13 mouse cellular contexts compared by ENCODE assay signal in genomic region chr4:156070716-156071115, GRCm38 (mm10). TPM values are rescaled to one million over a fixed set of nuclear protein-coding genes. Genes with fewer than 3 reads are reported as not detected.
A peak's percentile ranks its signal among the peaks of the same experiment; 100 is the strongest.
DNase-seq lines count a peak whose midpoint lies in the region; ATAC-seq and TF ChIP-seq lines count a peak whose summit lies in the region.
"Had no signal": no experiment of that assay in that cellular context is flagged by ENCODE, and none has a peak within 500 bp of the region (broad histone marks: within the 10 kb centered on the region; RNA-seq: fewer than 3 reads in every experiment).

No protein-coding gene starts in this region.

- no peaks in the 10 kb centered on the region for H3K27me3 ChIP-seq in liver, postnatal 0 days (ENCODE audit: insufficient read depth, low read length)
- no peaks in the 10 kb centered on the region; the same call in 1 of the 2 replicates for H3K27me3 ChIP-seq in liver, embryonic 12.5 days (replicated peaks)
- H3K27me3 ChIP-seq in forebrain, embryonic 11.5 days (ENCODE audit: control insufficient read depth, insufficient read depth, low read length), result no peaks in the 10 kb centered on the region
- 0 out of 2 replicates have a peak, but pooled peaks cover 3% of the 10 kb centered on the region for H3K27me3 ChIP-seq in neural tube, embryonic 15.5 days (replicated peaks)
- H3K27me3 ChIP-seq: heart, embryonic 13.5 days had no signal

- no peaks in the 10 kb centered on the region for H3K36me3 ChIP-seq in liver, postnatal 0 days (replicated peaks; ENCODE audit: insufficient read depth, low read length)
- no peaks in the 10 kb centered on the region for H3K36me3 ChIP-seq in liver, embryonic 12.5 days
- no peaks in the 10 kb centered on the region for H3K36me3 ChIP-seq in forebrain, embryonic 11.5 days (ENCODE audit: control insufficient read depth, insufficient read depth, low read length)
- H3K36me3 ChIP-seq in neural tube, embryonic 15.5 days, result no peaks in the 10 kb centered on the region
- H3K36me3 ChIP-seq: heart, embryonic 13.5 days had no signal

- TF ChIP-seq EP300 in liver, postnatal 0 days (IDR thresholded peaks at IDR 0.05; ENCODE audit: low read depth), result no peak

- no peak for DNase-seq in liver, postnatal 0 days
- peak; percentile 61 for DNase-seq in thymus, postnatal 4 days
- no peak for DNase-seq in thymus, postnatal 36 days
- DNase-seq in forebrain, embryonic 11.5 days (ENCODE audit: low spot score), result no peak
- DNase-seq in gastrocnemius, adult 2 months, result no peak
- no peak for DNase-seq in heart, adult 18-20 months
- DNase-seq: cerebellum, adult 9-11 months; kidney, postnatal 14 days; lung, postnatal 10 days had no signal

- WGBS in liver, postnatal 0 days (ENCODE audit: insufficient replicate concordance), result 77% methylated on average over 2 of the region's 2 CpGs
- WGBS in liver, embryonic 12.5 days (ENCODE audit: insufficient replicate concordance), result 67% methylated on average over 2 of the region's 2 CpGs
- WGBS in forebrain, embryonic 11.5 days, result 26% methylated on average over 2 of the region's 2 CpGs
- WGBS in neural tube, embryonic 15.5 days, result 31% methylated on average over 2 of the region's 2 CpGs

- no peak overlapping the region for H3K4me2 ChIP-seq in liver, postnatal 0 days (ENCODE audit: low read depth, low read length)
- no peak overlapping the region for H3K4me2 ChIP-seq in liver, embryonic 12.5 days
- H3K4me2 ChIP-seq in forebrain, embryonic 11.5 days (ENCODE audit: low read depth, low read length, severe bottlenecking), result no peak overlapping the region
- H3K4me2 ChIP-seq in neural tube, embryonic 15.5 days, result no peak overlapping the region
- H3K4me2 ChIP-seq: heart, embryonic 13.5 days had no signal

- H3K9ac ChIP-seq in liver, postnatal 0 days (replicated peaks), result no peak overlapping the region
- no peak overlapping the region for H3K9ac ChIP-seq in liver, embryonic 12.5 days
- H3K9ac ChIP-seq in forebrain, embryonic 11.5 days (ENCODE audit: low read length), result no peak overlapping the region
- H3K9ac ChIP-seq in neural tube, embryonic 15.5 days (replicated peaks), result no peak overlapping the region
- H3K9ac ChIP-seq: heart, embryonic 13.5 days had no signal

- peak overlapping the region; percentile 76 for H3K27ac ChIP-seq in liver, postnatal 0 days (ENCODE audit: low read depth)
- H3K27ac ChIP-seq in liver, embryonic 12.5 days, result no peak overlapping the region
- peak overlapping the region; percentile 58 for H3K27ac ChIP-seq in forebrain, embryonic 11.5 days (ENCODE audit: low read depth, low read length)
- H3K27ac ChIP-seq in neural tube, embryonic 15.5 days (replicated peaks), result no peak overlapping the region
- H3K27ac ChIP-seq in gastrocnemius, adult 2 months, result no peak overlapping the region
- H3K27ac ChIP-seq: heart, embryonic 13.5 days had no signal

- intact Hi-C loops in gastrocnemius, adult 2 months (cut with DNase I), result no loop called here

- H3K4me1 ChIP-seq in liver, postnatal 0 days (ENCODE audit: insufficient read depth), result 0 out of 2 replicates have a peak, but pooled peaks cover 3% of the 10 kb centered on the region
- 0 out of 2 replicates have a peak, but pooled peaks cover 4% of the 10 kb centered on the region for H3K4me1 ChIP-seq in liver, embryonic 12.5 days
- H3K4me1 ChIP-seq in forebrain, embryonic 11.5 days (replicated peaks; ENCODE audit: control insufficient read depth, insufficient read depth, low read length), result peaks cover 5% of the 10 kb centered on the region; the same call in 1 of the 2 replicates
- peaks cover 8% of the 10 kb centered on the region for H3K4me1 ChIP-seq in neural tube, embryonic 15.5 days

- no peak for TF ChIP-seq CTCF in liver, postnatal 0 days (IDR thresholded peaks at IDR 0.05; ENCODE audit: low read depth)
- no peak for TF ChIP-seq CTCF in gastrocnemius, adult 2 months (IDR thresholded peaks at IDR 0.05)

- peak; percentile 28; the same call in 1 of the 2 replicates for ATAC-seq in liver, postnatal 0 days
- no peak for ATAC-seq in liver, embryonic 12.5 days
- peak; percentile 71 for ATAC-seq in forebrain, embryonic 11.5 days (replicated peaks; ENCODE audit: low FRiP score)
- peak; percentile 35; the same call in 1 of the 2 replicates for ATAC-seq in neural tube, embryonic 15.5 days (ENCODE audit: low FRiP score)

- no peaks in the 10 kb centered on the region for H3K9me3 ChIP-seq in liver, postnatal 0 days (ENCODE audit: low read length)
- no peaks in the 10 kb centered on the region for H3K9me3 ChIP-seq in liver, embryonic 12.5 days (replicated peaks)
- no peaks in the 10 kb centered on the region for H3K9me3 ChIP-seq in forebrain, embryonic 11.5 days (ENCODE audit: control insufficient read depth, low read length)
- H3K9me3 ChIP-seq in neural tube, embryonic 15.5 days (replicated peaks), result no peaks in the 10 kb centered on the region
- H3K9me3 ChIP-seq: heart, embryonic 13.5 days had no signal

- H3K4me3 ChIP-seq in liver, postnatal 0 days (ENCODE audit: low read depth, low read length), result no peak overlapping the region
- H3K4me3 ChIP-seq in liver, embryonic 12.5 days, result no peak overlapping the region
- H3K4me3 ChIP-seq in forebrain, embryonic 11.5 days (ENCODE audit: low read depth, low read length), result no peak overlapping the region
- no peak overlapping the region for H3K4me3 ChIP-seq in neural tube, embryonic 15.5 days (replicated peaks)
- no peak overlapping the region for H3K4me3 ChIP-seq in gastrocnemius, adult 2 months
- H3K4me3 ChIP-seq: heart, embryonic 13.5 days had no signal

RNA-seq across cellular contexts. Expression of gene Ttll10, which starts 11.5 kb away (rescaled TPM):
- 0.15 and 0.31 TPM in 2 replicates for polyA plus RNA-seq in liver, postnatal 0 days (2015; fragmentation: Nextera tagmentation; extraction: Ambion mirVana)
- polyA plus RNA-seq in liver, embryonic 12.5 days (2016; fragmentation: Nextera tagmentation; extraction: Ambion mirVana), result 0.07 and 0.15 TPM in 2 replicates
- polyA plus RNA-seq in forebrain, embryonic 11.5 days (2014; fragmentation: Nextera tagmentation; extraction: Ambion mirVana), result 0.23 and 0.33 TPM in 2 replicates
- 0.64 TPM in 1 of 2 replicates, not detected in the other for polyA plus RNA-seq in neural tube, embryonic 15.5 days (2015; fragmentation: Nextera tagmentation; extraction: Ambion mirVana)
- total RNA-seq in gastrocnemius, adult 2 months (2021), result not detected
- under 1 TPM in 1 of 2 experiments, not detected in 1; 0.33 TPM for total RNA-seq in heart, adult 18-20 months (2021)
- total RNA-seq: neutrophil, adult 5-6 weeks had no signal

RNA-seq across cellular contexts. Expression of gene 9430015G10Rik, which starts 39.1 kb away (rescaled TPM):
- polyA plus RNA-seq in liver, postnatal 0 days (2015; fragmentation: Nextera tagmentation; extraction: Ambion mirVana), result 3.1 and 3.9 TPM in 2 replicates
- polyA plus RNA-seq in liver, embryonic 12.5 days (2016; fragmentation: Nextera tagmentation; extraction: Ambion mirVana), result 19.6 and 20.3 TPM in 2 replicates
- polyA plus RNA-seq in forebrain, embryonic 11.5 days (2014; fragmentation: Nextera tagmentation; extraction: Ambion mirVana), result 83.6 and 84.0 TPM in 2 replicates
- polyA plus RNA-seq in neural tube, embryonic 15.5 days (2015; fragmentation: Nextera tagmentation; extraction: Ambion mirVana), result 23.5 and 27.3 TPM in 2 replicates
- total RNA-seq in gastrocnemius, adult 2 months (2021), result 1 to 10 TPM; 1.9 to 2.3 TPM
- 1 to 10 TPM; 2.0 to 3.0 TPM for total RNA-seq in heart, adult 18-20 months (2021)

RNA-seq across cellular contexts. Expression of gene Tnfrsf18, which starts 44.8 kb away (rescaled TPM):
- 0.78 and 1.2 TPM in 2 replicates for polyA plus RNA-seq in liver, postnatal 0 days (2015; fragmentation: Nextera tagmentation; extraction: Ambion mirVana)
- polyA plus RNA-seq in liver, embryonic 12.5 days (2016; fragmentation: Nextera tagmentation; extraction: Ambion mirVana), result 0.77 and 0.99 TPM in 2 replicates
- polyA plus RNA-seq in forebrain, embryonic 11.5 days (2014; fragmentation: Nextera tagmentation; extraction: Ambion mirVana), result 1.1 and 1.9 TPM in 2 replicates
- polyA plus RNA-seq in neural tube, embryonic 15.5 days (2015; fragmentation: Nextera tagmentation; extraction: Ambion mirVana), result 1.8 and 3.3 TPM in 2 replicates
- not detected for total RNA-seq in gastrocnemius, adult 2 months (2021)
- total RNA-seq in heart, adult 18-20 months (2021), result under 1 TPM; 0.45 to 0.49 TPM

RNA-seq across cellular contexts. Expression of gene Tnfrsf4, which starts 57.1 kb away (rescaled TPM):
- polyA plus RNA-seq in liver, postnatal 0 days (2015; fragmentation: Nextera tagmentation; extraction: Ambion mirVana), result 0.26 and 0.36 TPM in 2 replicates
- polyA plus RNA-seq in liver, embryonic 12.5 days (2016; fragmentation: Nextera tagmentation; extraction: Ambion mirVana), result 0.39 and 0.60 TPM in 2 replicates
- polyA plus RNA-seq in forebrain, embryonic 11.5 days (2014; fragmentation: Nextera tagmentation; extraction: Ambion mirVana), result 0.53 and 0.75 TPM in 2 replicates
- polyA plus RNA-seq in neural tube, embryonic 15.5 days (2015; fragmentation: Nextera tagmentation; extraction: Ambion mirVana), result 0.19 and 0.89 TPM in 2 replicates
- total RNA-seq in gastrocnemius, adult 2 months (2021), result 1 to 10 TPM in 1 of 2 experiments, under 1 TPM in 1; 0.75 to 2.1 TPM
- 1 to 10 TPM in 1 of 2 experiments, under 1 TPM in 1; 0.25 to 1.0 TPM for total RNA-seq in heart, adult 18-20 months (2021)

RNA-seq across cellular contexts. Expression of gene Rnf223, which starts 59.6 kb away (rescaled TPM):
- 0.06 and 0.07 TPM in 2 replicates for polyA plus RNA-seq in liver, postnatal 0 days (2015; fragmentation: Nextera tagmentation; extraction: Ambion mirVana)
- 0.06 and 0.19 TPM in 2 replicates for polyA plus RNA-seq in liver, embryonic 12.5 days (2016; fragmentation: Nextera tagmentation; extraction: Ambion mirVana)
- polyA plus RNA-seq in forebrain, embryonic 11.5 days (2014; fragmentation: Nextera tagmentation; extraction: Ambion mirVana), result 1.0 and 1.2 TPM in 2 replicates
- 0.37 and 0.43 TPM in 2 replicates for polyA plus RNA-seq in neural tube, embryonic 15.5 days (2015; fragmentation: Nextera tagmentation; extraction: Ambion mirVana)
- total RNA-seq in gastrocnemius, adult 2 months (2021), result not detected
- under 1 TPM; 0.07 to 0.15 TPM for total RNA-seq in heart, adult 18-20 months (2021)

Comparison
In these comparisons a context has a peak if more than half of its experiments do, and no peak if none do; other contexts are left out.
1. H3K27ac ChIP-seq: peak in liver, postnatal 0 days (single experiment) and forebrain, embryonic 11.5 days (single experiment); none in liver, embryonic 12.5 days (single experiment), neural tube, embryonic 15.5 days (single experiment) and gastrocnemius, adult 2 months (single experiment).